ENCODE assay signal across 8 mouse cellular contexts in the genomic region with DNA sequence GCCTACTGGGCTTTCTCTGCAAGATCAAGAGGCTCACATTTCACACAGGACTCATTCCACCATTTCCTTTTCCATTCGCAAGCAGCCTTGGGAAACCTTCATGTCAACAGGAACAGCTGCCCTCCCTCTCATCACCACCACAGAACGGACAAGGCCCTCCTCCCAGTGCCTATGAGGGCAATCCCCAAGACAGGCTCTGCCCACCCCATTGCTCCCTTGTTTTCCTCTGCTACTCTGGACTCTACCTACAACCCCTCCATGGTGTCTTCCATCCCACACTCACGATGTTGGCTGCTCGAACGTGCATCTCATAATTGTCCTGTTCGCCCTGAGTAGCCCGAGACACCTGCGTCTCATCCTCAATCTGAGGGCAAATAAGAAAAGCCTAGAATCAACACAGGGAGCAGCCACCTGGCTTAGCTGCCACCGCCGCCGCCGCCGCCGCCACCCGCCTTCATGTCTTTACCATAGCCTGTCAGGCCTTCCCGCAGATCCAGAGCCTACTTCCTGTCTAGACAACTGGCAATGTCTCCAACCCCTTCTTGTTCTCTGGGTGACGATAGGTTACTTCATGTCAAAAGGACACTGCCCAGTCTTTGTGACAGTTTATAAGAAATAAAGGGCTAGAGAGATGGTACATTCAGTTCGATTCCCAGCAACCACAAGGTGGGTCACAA. TPM values are rescaled to one million over a fixed set of nuclear protein-coding genes. Genes with fewer than 3 reads are reported as not detected.
DNase-seq lines count a peak whose midpoint lies in the region; ATAC-seq and TF ChIP-seq lines count a peak whose summit lies in the region.

No protein-coding gene starts in this region.

- DNase-seq in CD4-positive, CD25-positive, alpha-beta regulatory T cell, adult 2 months (ENCODE audit: low read depth, low spot score) = peak; percentile 41
- peak; percentile 38 for DNase-seq in thymus, adult 2 months
- no peak for DNase-seq in thymus, adult 18-20 months
- DNase-seq in liver, postnatal 0 days = no peak
- DNase-seq in embryo, embryonic 11 days = no peak
- DNase-seq in layer of hippocampus, adult 18-20 months (ENCODE audit: low spot score in 2 of 2) = no peak
- DNase-seq in adrenal gland, postnatal 25 days = no peak

- H3K4me2 ChIP-seq in liver, postnatal 0 days (ENCODE audit: low read depth, low read length) = peak overlapping the region; percentile 75

- TF ChIP-seq CTCF in thymus, adult 2 months (IDR thresholded peaks at IDR 0.05; ENCODE audit: borderline replicate concordance, control insufficient read depth, extremely low read depth, insufficient read depth, low read length, poor library complexity) = no peak
- TF ChIP-seq CTCF in liver, postnatal 0 days (IDR thresholded peaks at IDR 0.05; ENCODE audit: low read depth) = no peak

- H3K27me3 ChIP-seq in thymus, adult 2 months (ENCODE audit: control insufficient read depth, insufficient read depth, low read length) = no peaks in the 10 kb centered on the region
- H3K27me3 ChIP-seq in liver, postnatal 0 days (ENCODE audit: insufficient read depth, low read length) = no peaks in the 10 kb centered on the region

- 34% methylated on average over 18 of the region's 18 CpGs for WGBS in thymus, adult 2 months
- WGBS in liver, postnatal 0 days (ENCODE audit: insufficient replicate concordance) = 70% methylated on average over 18 of the region's 18 CpGs

- H3K4me1 ChIP-seq in thymus, adult 2 months (replicated peaks; ENCODE audit: control insufficient read depth, insufficient read depth, low read length) = peaks cover 28% of the 10 kb centered on the region
- H3K4me1 ChIP-seq in liver, postnatal 0 days (ENCODE audit: insufficient read depth) = peaks cover 20% of the 10 kb centered on the region

- peak overlapping the region; percentile 50; the same call in 1 of the 2 replicates for H3K27ac ChIP-seq in thymus, adult 2 months (ENCODE audit: control insufficient read depth, insufficient read depth, low read length)
- peak overlapping the region; percentile 95; the same call in 1 of the 2 replicates for H3K27ac ChIP-seq in liver, postnatal 0 days (ENCODE audit: low read depth)

- no peaks in the 10 kb centered on the region for H3K9me3 ChIP-seq in liver, postnatal 0 days (ENCODE audit: low read length)

- H3K36me3 ChIP-seq in thymus, adult 2 months (ENCODE audit: control insufficient read depth, insufficient read depth, low read length) = peaks cover 21% of the 10 kb centered on the region
- peaks cover 51% of the 10 kb centered on the region for H3K36me3 ChIP-seq in liver, postnatal 0 days (replicated peaks; ENCODE audit: insufficient read depth, low read length)

- no peak for TF ChIP-seq EP300 in liver, postnatal 0 days (IDR thresholded peaks at IDR 0.05; ENCODE audit: low read depth)

- peak overlapping the region; percentile 79 for H3K9ac ChIP-seq in liver, postnatal 0 days (replicated peaks)

- TF ChIP-seq POLR2A in thymus, adult 2 months (IDR thresholded peaks at IDR 0.05; ENCODE audit: control insufficient read depth, extremely low read depth, insufficient read depth, low read length, poor library complexity) = no peak

- no peak for ATAC-seq in CD4-positive, CD25-positive, alpha-beta regulatory T cell, adult 4 months
- ATAC-seq in liver, postnatal 0 days = no peak

- no peak overlapping the region for H3K4me3 ChIP-seq in thymus, adult 2 months (ENCODE audit: control insufficient read depth, insufficient read depth, low read length)
- H3K4me3 ChIP-seq in liver, postnatal 0 days (ENCODE audit: low read depth, low read length) = peak overlapping the region; percentile 69

RNA-seq across cellular contexts. Expression of gene Med22, which starts 1.6 kb away (rescaled TPM):
- polyA plus RNA-seq in CD4-positive, CD25-positive, alpha-beta regulatory T cell, adult 4 months (2017; shearing (Covaris generic)) = 10 to 100 TPM; 10.6 to 19.6 TPM
- polyA plus RNA-seq in thymus, adult 2 months (2012; rRNA removed) = 39.0 and 46.5 TPM in 2 replicates
- 13.2 and 14.4 TPM in 2 replicates for polyA plus RNA-seq in liver, postnatal 0 days (2015; fragmentation: Nextera tagmentation; extraction: Ambion mirVana)
- total RNA-seq in layer of hippocampus, adult 18-20 months (2021) = 10 to 100 TPM; 47.5 to 50.1 TPM
- total RNA-seq in adrenal gland, postnatal 25 days (2021) = 43.2 and 54.2 TPM in 2 replicates

RNA-seq across cellular contexts. Expression of gene Rpl7a, which starts 1.7 kb away (rescaled TPM):
- polyA plus RNA-seq in CD4-positive, CD25-positive, alpha-beta regulatory T cell, adult 4 months (2017; shearing (Covaris generic)) = 1,000 to 10,000 TPM in 1 of 2 experiments, 100 to 1,000 TPM in 1; 646 to 1,008 TPM
- polyA plus RNA-seq in thymus, adult 2 months (2012; rRNA removed) = 799 and 817 TPM in 2 replicates
- polyA plus RNA-seq in liver, postnatal 0 days (2015; fragmentation: Nextera tagmentation; extraction: Ambion mirVana) = 341 and 347 TPM in 2 replicates
- 100 to 1,000 TPM; 253 to 258 TPM for total RNA-seq in layer of hippocampus, adult 18-20 months (2021)
- 481 and 517 TPM in 2 replicates for total RNA-seq in adrenal gland, postnatal 25 days (2021)

RNA-seq across cellular contexts. Expression of gene Surf6, which starts 6.2 kb away (rescaled TPM):
- polyA plus RNA-seq in CD4-positive, CD25-positive, alpha-beta regulatory T cell, adult 4 months (2017; shearing (Covaris generic)) = 10 to 100 TPM; 27.3 to 56.2 TPM
- 20.8 and 23.1 TPM in 2 replicates for polyA plus RNA-seq in thymus, adult 2 months (2012; rRNA removed)
- polyA plus RNA-seq in liver, postnatal 0 days (2015; fragmentation: Nextera tagmentation; extraction: Ambion mirVana) = 7.5 and 8.4 TPM in 2 replicates
- total RNA-seq in layer of hippocampus, adult 18-20 months (2021) = 10 to 100 TPM; 26.4 to 29.0 TPM
- 32.1 and 33.7 TPM in 2 replicates for total RNA-seq in adrenal gland, postnatal 25 days (2021)

RNA-seq across cellular contexts. Expression of gene Surf2, which starts 7.3 kb away (rescaled TPM):
- polyA plus RNA-seq in CD4-positive, CD25-positive, alpha-beta regulatory T cell, adult 4 months (2017; shearing (Covaris generic)) = 10 to 100 TPM; 51.4 to 64.4 TPM
- polyA plus RNA-seq in thymus, adult 2 months (2012; rRNA removed) = 33.8 and 36.4 TPM in 2 replicates
- polyA plus RNA-seq in liver, postnatal 0 days (2015; fragmentation: Nextera tagmentation; extraction: Ambion mirVana) = 14.6 and 15.3 TPM in 2 replicates
- total RNA-seq in layer of hippocampus, adult 18-20 months (2021) = 10 to 100 TPM; 34.2 to 36.5 TPM
- total RNA-seq in adrenal gland, postnatal 25 days (2021) = 44.2 and 45.9 TPM in 2 replicates

RNA-seq across cellular contexts. Expression of gene Surf1, which starts 7.5 kb away (rescaled TPM):
- 100 to 1,000 TPM; 100 to 116 TPM for polyA plus RNA-seq in CD4-positive, CD25-positive, alpha-beta regulatory T cell, adult 4 months (2017; shearing (Covaris generic))
- 72.7 and 78.5 TPM in 2 replicates for polyA plus RNA-seq in thymus, adult 2 months (2012; rRNA removed)
- polyA plus RNA-seq in liver, postnatal 0 days (2015; fragmentation: Nextera tagmentation; extraction: Ambion mirVana) = 29.8 and 30.1 TPM in 2 replicates
- 100 to 1,000 TPM; 109 to 111 TPM for total RNA-seq in layer of hippocampus, adult 18-20 months (2021)
- 109 and 117 TPM in 2 replicates for total RNA-seq in adrenal gland, postnatal 25 days (2021)

Comparison
In these comparisons a context has a peak if more than half of its experiments do, and no peak if none do; other contexts are left out.
1. DNase-seq: peak in CD4-positive, CD25-positive, alpha-beta regulatory T cell, adult 2 months (single experiment) and thymus, adult 2 months (single experiment); none in thymus, adult 18-20 months (0 of 2), liver, postnatal 0 days (single experiment), embryo, embryonic 11 days (single experiment), layer of hippocampus, adult 18-20 months (0 of 2) and adrenal gland, postnatal 25 days (single experiment).